Mouse (Mus musculus): ENCODE results near the gene Olfr725. TPM values are rescaled to one million over a fixed set of nuclear protein-coding genes. Genes with fewer than 3 reads are reported as not detected.

Gene Olfr725
- polyA plus RNA-seq (2015; fragmentation: Nextera tagmentation; extraction: Ambion mirVana): not detected in 2 replicates

GRCm38 (mm10) chr14:50040275-50040674 is at the start of gene Olfr725:
Gene Olfr725 (minus strand): TSS chr14:50040375.

Other genes starting within 250 kb of the Olfr725 start
- not detected in 2 replicates for gene Olfr722, start 138.4 kb downstream of the Olfr725 start, polyA plus RNA-seq (2015; fragmentation: Nextera tagmentation; extraction: Ambion mirVana)
- gene Olfr723, start 108.6 kb downstream of the Olfr725 start, polyA plus RNA-seq (2015; fragmentation: Nextera tagmentation; extraction: Ambion mirVana): not detected in 2 replicates
- not detected in 2 replicates for gene Olfr724, start 77.1 kb downstream of the Olfr725 start, polyA plus RNA-seq (2015; fragmentation: Nextera tagmentation; extraction: Ambion mirVana)
- not detected in 2 replicates for gene Olfr726, start 50.6 kb upstream of the Olfr725 start, polyA plus RNA-seq (2015; fragmentation: Nextera tagmentation; extraction: Ambion mirVana)
- gene Olfr727, start 82.8 kb upstream of the Olfr725 start, polyA plus RNA-seq (2015; fragmentation: Nextera tagmentation; extraction: Ambion mirVana): not detected in 2 replicates
- not detected in 2 replicates for gene Olfr728, start 102.3 kb upstream of the Olfr725 start, polyA plus RNA-seq (2015; fragmentation: Nextera tagmentation; extraction: Ambion mirVana)
- gene Olfr729, start 112.5 kb upstream of the Olfr725 start, polyA plus RNA-seq (2015; fragmentation: Nextera tagmentation; extraction: Ambion mirVana): not detected in 2 replicates
- gene Olfr730, start 147.8 kb upstream of the Olfr725 start, polyA plus RNA-seq (2015; fragmentation: Nextera tagmentation; extraction: Ambion mirVana): not detected in 2 replicates
- not detected in 2 replicates for gene Olfr731, start 201.5 kb upstream of the Olfr725 start, polyA plus RNA-seq (2015; fragmentation: Nextera tagmentation; extraction: Ambion mirVana)
- not detected in 2 replicates for gene Olfr732, start 243.8 kb upstream of the Olfr725 start, polyA plus RNA-seq (2015; fragmentation: Nextera tagmentation; extraction: Ambion mirVana)